Mouse (Mus musculus) testis, postnatal 14 days (tissue): Measurements from ENCODE around the gene Psmd5.
A peak's percentile ranks its signal among the peaks of the same experiment; 100 is the strongest.
"Not testable (repeated sequence)": the region's sequence is repeated elsewhere in the genome, so short reads cannot be mapped to it uniquely, and the experiment has no call there.

Source experiments
- DNase-seq: peaks from one replicate; pipeline ENCODE4 v3.0.0; 2021; ENCODE audit warnings: low spot score

The Psmd5 gene

GRCm38 (mm10) chr2:34895503-34896113 is 20.8 kb upstream of the Psmd5 start:
- no peak for DNase-seq

GRCm38 (mm10) chr2:34893950-34894349 is 19.2 kb upstream of the Psmd5 start:
- DNase-seq, result no peak

- DNase-seq, result no peak
These were observed 9.4 kb upstream of the Psmd5 start for GRCm38 (mm10) chr2:34884186-34884585.

GRCm38 (mm10) chr2:34883190-34883589 is 8.4 kb upstream of the Psmd5 start:
- no peak for DNase-seq

GRCm38 (mm10) chr2:34882757-34883156 is 8.0 kb upstream of the Psmd5 start:
- DNase-seq, result no peak

- no peak for DNase-seq
These were observed 5.3 kb upstream of the Psmd5 start for GRCm38 (mm10) chr2:34880054-34880453.

GRCm38 (mm10) chr2:34874271-34874670 is 497 bp downstream of the Psmd5 start, which contains the start of gene Cutal:
Cutal (plus strand) TSS chr2:34874396.
- DNase-seq, result peak; percentile 24

GRCm38 (mm10) chr2:34870520-34871474 is 4.0 kb downstream of the Psmd5 start:
- DNase-seq, result peak; percentile 97

- DNase-seq, result no peak
These were observed 5.1 kb downstream of the Psmd5 start for GRCm38 (mm10) chr2:34869680-34870079.

- DNase-seq, result no peak
These were observed 17.0 kb downstream of the Psmd5 start for GRCm38 (mm10) chr2:34857728-34858127.

- DNase-seq, result no peak
These were observed 19.5 kb downstream of the Psmd5 start for GRCm38 (mm10) chr2:34855265-34855664.

- no peak for DNase-seq
These were observed 27.1 kb downstream of the Psmd5 start for GRCm38 (mm10) chr2:34847702-34848101.

GRCm38 (mm10) chr2:34843211-34843939 is 31.4 kb downstream of the Psmd5 start:
- DNase-seq, result peak; percentile 20

- DNase-seq, result no peak
These were observed 33.1 kb downstream of the Psmd5 start for GRCm38 (mm10) chr2:34841706-34842105.

- DNase-seq, result not testable (repeated sequence)
These were observed 34.6 kb downstream of the Psmd5 start for GRCm38 (mm10) chr2:34840143-34840542.

GRCm38 (mm10) chr2:34835669-34836068 is 39.1 kb downstream of the Psmd5 start:
- DNase-seq, result no peak

GRCm38 (mm10) chr2:34833624-34834023 is 41.1 kb downstream of the Psmd5 start:
- DNase-seq, result no peak

- DNase-seq, result not testable (repeated sequence)
These were observed 41.9 kb downstream of the Psmd5 start, which contains the start of gene Gm34653 for GRCm38 (mm10) chr2:34832766-34833457. Gm34653 (plus strand) TSS chr2:34833007.

- DNase-seq, result not testable (repeated sequence)
These were observed 44.7 kb downstream of the Psmd5 start for GRCm38 (mm10) chr2:34830066-34830465.

GRCm38 (mm10) chr2:34828026-34828425 is 46.7 kb downstream of the Psmd5 start:
- no peak for DNase-seq

- no peak for DNase-seq
These were observed 47.2 kb downstream of the Psmd5 start for GRCm38 (mm10) chr2:34827591-34827990.
